Mouse (Mus musculus) retina, embryonic 14.5 days (tissue): ENCODE results near the gene Scd1.

Source experiments
- DNase-seq: peaks from one replicate; pipeline ENCODE4 v3.0.0-alpha.2; 2015; ENCODE audit warnings: low spot score

The Scd1 gene

GRCm38 (mm10) chr19:44364029-44364428 is 43.6 kb downstream of the Scd1 start:
- DNase-seq: no peak

- peak; percentile 79 for DNase-seq
Measured at GRCm38 (mm10) chr19:44363529-44363928, 44.1 kb downstream of the Scd1 start.

DNA sequence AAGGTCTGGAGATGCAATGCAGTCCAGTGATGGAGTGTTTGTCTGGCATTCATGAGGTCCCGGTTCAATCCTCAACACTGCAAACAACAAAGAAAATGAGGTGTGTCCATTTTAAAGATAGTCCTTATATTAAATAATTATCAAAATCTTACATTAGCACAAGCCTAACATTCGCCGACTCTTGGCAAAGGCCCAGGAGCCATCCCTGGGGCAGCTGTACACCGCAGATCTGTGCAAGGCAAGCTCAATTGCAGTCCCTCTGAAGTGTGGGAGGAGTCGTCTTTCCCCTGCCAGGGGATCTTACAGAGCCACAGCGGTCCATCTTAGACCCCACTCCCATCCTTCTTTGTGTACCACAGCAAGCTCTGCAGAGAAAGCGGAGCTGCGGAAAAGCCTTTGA is 49.0 kb downstream of the Scd1 start:
- DNase-seq: no peak

GRCm38 (mm10) chr19:44351756-44352155 is 55.9 kb downstream of the Scd1 start:
- no peak for DNase-seq

- DNase-seq: no peak
Measured at GRCm38 (mm10) chr19:44349689-44350088, 58.0 kb downstream of the Scd1 start.
